Comparison of ENCODE assay signal across 18 mouse cellular contexts in the genomic region with DNA sequence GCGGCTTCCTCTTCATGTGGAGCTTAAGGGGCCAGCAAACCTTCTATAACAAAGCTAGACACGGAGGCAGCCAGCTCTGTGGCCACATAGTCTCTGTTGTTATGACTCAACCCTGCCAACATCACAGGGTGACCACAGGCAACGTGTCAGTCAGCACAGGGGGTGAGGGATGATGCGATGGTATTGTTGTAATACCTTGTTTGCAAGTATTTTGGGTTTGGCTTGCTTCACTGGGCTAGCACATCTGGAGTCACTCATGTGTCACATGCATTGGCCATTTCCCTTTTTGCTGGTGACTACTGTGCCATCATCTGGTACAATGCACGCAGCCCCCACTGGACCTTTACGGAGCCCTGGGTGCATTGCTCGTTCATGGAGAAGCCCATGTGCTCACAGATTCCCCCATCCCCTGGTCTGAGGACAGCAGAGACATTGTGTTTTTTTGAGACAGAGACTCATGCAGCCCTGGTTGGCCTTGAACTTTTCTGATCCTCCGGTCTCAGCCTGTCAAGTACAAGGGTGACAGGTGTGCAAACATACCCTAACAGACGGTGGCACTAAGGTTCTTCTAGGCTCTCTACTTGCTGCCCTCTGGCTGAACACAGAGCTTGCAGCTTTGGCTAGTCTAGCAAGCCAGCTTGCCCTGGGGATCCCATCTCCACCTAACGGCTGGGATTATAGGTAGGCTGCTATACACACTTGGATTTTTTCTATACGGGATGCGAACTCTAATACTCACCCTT. TPM values are rescaled to one million over a fixed set of nuclear protein-coding genes. Genes with fewer than 3 reads are reported as not detected.
DNase-seq lines count a peak whose midpoint lies in the region; ATAC-seq and TF ChIP-seq lines count a peak whose summit lies in the region.
"Had no signal": no experiment of that assay in that cellular context is flagged by ENCODE, and none has a peak within 500 bp of the region (broad histone marks: within the 10 kb centered on the region; RNA-seq: fewer than 3 reads in every experiment).

No protein-coding gene starts in this region.

- H3K9ac ChIP-seq in kidney, embryonic 15.5 days = no peak overlapping the region
- H3K9ac ChIP-seq: hindbrain, embryonic 14.5 days had no signal

- no peak overlapping the region for H3K27ac ChIP-seq in gastrocnemius, adult 2 months
- no peak overlapping the region for H3K27ac ChIP-seq in kidney, embryonic 15.5 days
- H3K27ac ChIP-seq: hindbrain, embryonic 14.5 days had no signal

- WGBS in kidney, embryonic 15.5 days = 87% methylated on average over 12 of the region's 12 CpGs

- H3K4me1 ChIP-seq in megakaryocyte, embryonic 14.5 days = peaks cover 84% of the 10 kb centered on the region
- 0 out of 2 replicates have a peak, but pooled peaks cover under 1% of the 10 kb centered on the region for H3K4me1 ChIP-seq in kidney, embryonic 15.5 days

- intact Hi-C loops in gastrocnemius, adult 2 months (cut with DNase I) = no loop called here

- peaks cover 99% of the 10 kb centered on the region for H3K36me3 ChIP-seq in megakaryocyte, embryonic 14.5 days (replicated peaks; ENCODE audit: low read length)
- H3K36me3 ChIP-seq in kidney, embryonic 15.5 days = peaks cover 61% of the 10 kb centered on the region

- H3K27me3 ChIP-seq in megakaryocyte, embryonic 14.5 days (replicated peaks) = no peaks in the 10 kb centered on the region
- H3K27me3 ChIP-seq in kidney, embryonic 15.5 days = no peaks in the 10 kb centered on the region

- TF ChIP-seq CTCF in gastrocnemius, adult 2 months (IDR thresholded peaks at IDR 0.05) = no peak

- no peak overlapping the region for H3K4me3 ChIP-seq in gastrocnemius, adult 2 months
- H3K4me3 ChIP-seq in megakaryocyte, embryonic 14.5 days (replicated peaks) = peak overlapping the region; percentile 29
- H3K4me3 ChIP-seq in kidney, embryonic 15.5 days (replicated peaks) = no peak overlapping the region

- ATAC-seq in frontal cortex, adult (ENCODE audit: low TSS enrichment) = no peak
- no peak for ATAC-seq in kidney, embryonic 15.5 days (replicated peaks; ENCODE audit: low FRiP score)
- ATAC-seq: forebrain, embryonic 16.5 days; midbrain, embryonic 16.5 days had no signal

- no peaks in the 10 kb centered on the region for H3K9me3 ChIP-seq in megakaryocyte, embryonic 14.5 days
- H3K9me3 ChIP-seq in kidney, embryonic 15.5 days (replicated peaks) = no peaks in the 10 kb centered on the region

- DNase-seq in gastrocnemius, adult 2 months = peak; percentile 15
- DNase-seq in gastrocnemius, postnatal 10 days = no peak
- DNase-seq in 3T3-L1 (ENCODE audit: low read depth, low spot score) (peak; percentile 88), NIH3T3 (ENCODE audit: low read depth) (peak; percentile 51)
- no peak for DNase-seq in yolk sac, embryonic 10.5 days (ENCODE audit: low spot score)
- DNase-seq: cerebellum, adult 11-12 months; gastrocnemius, postnatal 36 days; kidney, adult 2 months; right cerebral cortex, postnatal 25 days; thymus, adult 2 months had no signal

- H3K4me2 ChIP-seq in kidney, embryonic 15.5 days = no peak overlapping the region
- H3K4me2 ChIP-seq: hindbrain, embryonic 14.5 days had no signal

RNA-seq across cellular contexts. Expression of a gene that starts 11.8 kb away (rescaled TPM):
- 10 to 100 TPM in 1 of 2 experiments, 1 to 10 TPM in 1; 3.7 to 11.5 TPM for total RNA-seq in gastrocnemius, adult 2 months (2021)
- 10 to 100 TPM; 10.6 to 15.8 TPM for total RNA-seq in gastrocnemius, postnatal 10 days (2021)
- not detected in 2 replicates for polyA plus RNA-seq in megakaryocyte, embryonic 14.5 days (2012; ENCODE audit: insufficient read depth, low replicate concordance)
- polyA plus RNA-seq in kidney, embryonic 15.5 days (2015; fragmentation: Nextera tagmentation; extraction: Ambion mirVana) = 12.1 and 12.8 TPM in 2 replicates
- polyA plus RNA-seq: cortical plate, adult 2 months; large intestine, adult 2 months had no signal

RNA-seq across cellular contexts. Expression of a gene that starts 17.6 kb away (rescaled TPM):
- total RNA-seq in gastrocnemius, adult 2 months (2021) = 100 to 1,000 TPM; 170 to 181 TPM
- 100 to 1,000 TPM; 179 to 199 TPM for total RNA-seq in gastrocnemius, postnatal 10 days (2021)
- polyA plus RNA-seq in megakaryocyte, embryonic 14.5 days (2012; ENCODE audit: insufficient read depth, low replicate concordance) = 314 and 1,236 TPM in 2 replicates
- polyA plus RNA-seq in kidney, embryonic 15.5 days (2015; fragmentation: Nextera tagmentation; extraction: Ambion mirVana) = 284 and 313 TPM in 2 replicates

RNA-seq across cellular contexts. Expression of a gene that starts 39.3 kb away (rescaled TPM):
- 100 to 1,000 TPM; 106 to 181 TPM for total RNA-seq in gastrocnemius, adult 2 months (2021)
- 10 to 100 TPM; 28.0 to 64.3 TPM for total RNA-seq in gastrocnemius, postnatal 10 days (2021)
- 372 and 610 TPM in 2 replicates for polyA plus RNA-seq in megakaryocyte, embryonic 14.5 days (2012; ENCODE audit: insufficient read depth, low replicate concordance)
- 5.1 and 5.7 TPM in 2 replicates for polyA plus RNA-seq in kidney, embryonic 15.5 days (2015; fragmentation: Nextera tagmentation; extraction: Ambion mirVana)

RNA-seq across cellular contexts. Expression of a gene that starts 40.2 kb away (rescaled TPM):
- 10 to 100 TPM; 13.0 to 14.9 TPM for total RNA-seq in gastrocnemius, adult 2 months (2021)
- total RNA-seq in gastrocnemius, postnatal 10 days (2021) = 10 to 100 TPM; 20.4 to 22.6 TPM
- polyA plus RNA-seq in megakaryocyte, embryonic 14.5 days (2012; ENCODE audit: insufficient read depth, low replicate concordance) = 164 and 173 TPM in 2 replicates
- 47.3 and 48.1 TPM in 2 replicates for polyA plus RNA-seq in kidney, embryonic 15.5 days (2015; fragmentation: Nextera tagmentation; extraction: Ambion mirVana)

Comparison
In these comparisons a context has a peak if more than half of its experiments do, and no peak if none do; other contexts are left out.
1. DNase-seq: peak in gastrocnemius, adult 2 months (single experiment), 3T3-L1 (single experiment) and NIH3T3 (single experiment); none in gastrocnemius, postnatal 10 days (single experiment) and yolk sac, embryonic 10.5 days (single experiment).